Comparison of ENCODE assay signal across 8 mouse cellular contexts in the genomic region with DNA sequence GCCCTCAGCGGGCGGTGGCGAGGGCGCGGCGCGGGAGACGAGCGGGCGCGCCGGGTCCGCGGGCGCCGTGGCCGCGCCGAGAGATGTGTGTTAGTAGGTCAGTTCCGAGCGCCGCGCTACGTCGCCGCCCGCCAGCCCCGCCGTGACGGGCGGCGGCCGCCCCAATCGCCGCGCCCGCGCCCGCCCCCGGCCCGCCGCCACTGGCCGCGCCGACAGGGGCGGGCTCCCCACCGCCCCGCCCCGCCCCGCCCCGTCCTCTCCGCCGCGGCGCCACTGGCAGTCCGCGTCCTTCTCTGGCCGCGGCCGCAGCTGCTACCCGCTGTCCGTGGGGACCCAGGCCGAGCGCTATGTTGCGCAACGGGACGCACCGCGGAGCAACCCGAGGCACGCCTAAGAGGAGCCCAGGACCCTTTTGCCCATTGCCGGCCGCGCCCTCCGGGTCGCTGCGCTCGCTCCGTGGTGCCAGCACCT. TPM values are rescaled to one million over a fixed set of nuclear protein-coding genes. Genes with fewer than 3 reads are reported as not detected.
DNase-seq lines count a peak whose midpoint lies in the region; ATAC-seq lines count a peak whose summit lies in the region.

A gene (minus strand): TSS at position 123 of the 471 bp plus-strand sequence.

- H3K36me3 ChIP-seq in embryonic facial prominence, embryonic 13.5 days, result no peaks in the 10 kb centered on the region
- H3K36me3 ChIP-seq in heart, embryonic 10.5 days, result no peaks in the 10 kb centered on the region
- no peaks in the 10 kb centered on the region for H3K36me3 ChIP-seq in midbrain, embryonic 16.5 days (ENCODE audit: control insufficient read depth, insufficient read depth, low read length)

- peak; percentile 82 for ATAC-seq in embryonic facial prominence, embryonic 13.5 days (ENCODE audit: insufficient number of reproducible peaks, insufficient read depth, low FRiP score, low TSS enrichment, low read depth)
- ATAC-seq in midbrain, embryonic 16.5 days, result peak; percentile 90

- peak within 1 kb of the TSS; percentile 91 for H3K4me3 ChIP-seq in embryonic facial prominence, embryonic 13.5 days
- peak within 1 kb of the TSS; percentile 92 for H3K4me3 ChIP-seq in heart, embryonic 10.5 days
- peak within 1 kb of the TSS; percentile 91 for H3K4me3 ChIP-seq in midbrain, embryonic 16.5 days (ENCODE audit: low read depth, low read length)

- H3K4me2 ChIP-seq in embryonic facial prominence, embryonic 13.5 days, result peak within 1 kb of the TSS; percentile 97
- peak within 1 kb of the TSS; percentile 90 for H3K4me2 ChIP-seq in midbrain, embryonic 16.5 days (ENCODE audit: low read length)

- H3K4me1 ChIP-seq in embryonic facial prominence, embryonic 13.5 days, result peaks cover 29% of the 10 kb centered on the region
- peaks cover 38% of the 10 kb centered on the region for H3K4me1 ChIP-seq in heart, embryonic 10.5 days
- H3K4me1 ChIP-seq in midbrain, embryonic 16.5 days (ENCODE audit: control insufficient read depth, insufficient read depth, low read length), result peaks cover 30% of the 10 kb centered on the region

- H3K9me3 ChIP-seq in embryonic facial prominence, embryonic 13.5 days, result no peaks in the 10 kb centered on the region
- no peaks in the 10 kb centered on the region for H3K9me3 ChIP-seq in heart, embryonic 10.5 days
- H3K9me3 ChIP-seq in midbrain, embryonic 16.5 days (replicated peaks; ENCODE audit: control insufficient read depth, low read length, poor library complexity, severe bottlenecking), result no peaks in the 10 kb centered on the region

- peak; percentile 66 to 84 for DNase-seq in right cerebral cortex, adult 2 months (ENCODE audit: low spot score in 2 of 2)
- no peak for DNase-seq in right cerebral cortex, postnatal 25 days
- DNase-seq in heart, embryonic 10.5 days (ENCODE audit: low spot score), result peak; percentile 85
- peak; percentile 79 for DNase-seq in kidney, adult 9 months
- DNase-seq in liver, result peak; percentile 76
- peak; percentile 62 to 83 for DNase-seq in spleen, postnatal 4 days (ENCODE audit: low spot score in 2 of 2)

- H3K27me3 ChIP-seq in embryonic facial prominence, embryonic 13.5 days, result peaks cover 11% of the 10 kb centered on the region; the same call in 1 of the 2 replicates
- H3K27me3 ChIP-seq in heart, embryonic 10.5 days (ENCODE audit: insufficient read depth, poor library complexity, severe bottlenecking), result no peaks in the 10 kb centered on the region; the same call in 1 of the 2 replicates
- no peaks in the 10 kb centered on the region for H3K27me3 ChIP-seq in midbrain, embryonic 16.5 days (ENCODE audit: control insufficient read depth, insufficient read depth, low read depth, low read length)

- under 1% methylated on average over 52 of the region's 79 CpGs for WGBS in embryonic facial prominence, embryonic 13.5 days
- WGBS in heart, embryonic 10.5 days, result under 1% methylated on average over 68 of the region's 79 CpGs
- WGBS in midbrain, embryonic 16.5 days, result 0% methylated on average over 34 of the region's 79 CpGs

- peak within 1 kb of the TSS; percentile 91 for H3K9ac ChIP-seq in embryonic facial prominence, embryonic 13.5 days
- peak within 1 kb of the TSS; percentile 92 for H3K9ac ChIP-seq in midbrain, embryonic 16.5 days (ENCODE audit: low read depth, low read length)

- peak within 1 kb of the TSS; percentile 98 for H3K27ac ChIP-seq in embryonic facial prominence, embryonic 13.5 days
- H3K27ac ChIP-seq in heart, embryonic 10.5 days, result peak within 1 kb of the TSS; percentile 97
- H3K27ac ChIP-seq in midbrain, embryonic 16.5 days (ENCODE audit: low read length), result peak within 1 kb of the TSS; percentile 98

RNA-seq across cellular contexts. Expression of the gene that starts here (rescaled TPM):
- polyA plus RNA-seq in embryonic facial prominence, embryonic 13.5 days (2015; fragmentation: Nextera tagmentation; extraction: Ambion mirVana), result 35.2 and 37.7 TPM in 2 replicates
- 32.7 and 43.1 TPM in 2 replicates for polyA plus RNA-seq in heart, embryonic 10.5 days (2016; fragmentation: Nextera tagmentation; extraction: Ambion mirVana)
- 46.5 and 47.0 TPM in 2 replicates for polyA plus RNA-seq in midbrain, embryonic 16.5 days (2015; fragmentation: Nextera tagmentation; extraction: Ambion mirVana)
